Mouse (Mus musculus) liver, embryonic 14.5 days (tissue): ENCODE measurements around the gene Polh.

ENCODE experiments used
- CTCF ChIP-seq: IDR thresholded peaks from 2 replicates; pipeline ENCODE4 v1.5.1; 2016; ENCODE audit warnings: antibody characterized with exemption, low read depth, control low read depth
- EP300 ChIP-seq: IDR thresholded peaks from 2 replicates; pipeline ENCODE4 v1.6.1; 2016; ENCODE audit warnings: antibody characterized with exemption, low read depth

- TF ChIP-seq CTCF, result no peak
- TF ChIP-seq EP300, result no peak
These were observed 45.3 kb downstream of the Polh start for GRCm38 (mm10) chr17:46157131-46157530.
